Mouse (Mus musculus): ENCODE data around the gene Map1s. TPM values are rescaled to one million over a fixed set of nuclear protein-coding genes. Genes with fewer than 3 reads are reported as not detected.

The Map1s gene
- polyA plus RNA-seq (2012; rRNA removed), result 10.3 and 10.8 TPM in 2 replicates

DNA sequence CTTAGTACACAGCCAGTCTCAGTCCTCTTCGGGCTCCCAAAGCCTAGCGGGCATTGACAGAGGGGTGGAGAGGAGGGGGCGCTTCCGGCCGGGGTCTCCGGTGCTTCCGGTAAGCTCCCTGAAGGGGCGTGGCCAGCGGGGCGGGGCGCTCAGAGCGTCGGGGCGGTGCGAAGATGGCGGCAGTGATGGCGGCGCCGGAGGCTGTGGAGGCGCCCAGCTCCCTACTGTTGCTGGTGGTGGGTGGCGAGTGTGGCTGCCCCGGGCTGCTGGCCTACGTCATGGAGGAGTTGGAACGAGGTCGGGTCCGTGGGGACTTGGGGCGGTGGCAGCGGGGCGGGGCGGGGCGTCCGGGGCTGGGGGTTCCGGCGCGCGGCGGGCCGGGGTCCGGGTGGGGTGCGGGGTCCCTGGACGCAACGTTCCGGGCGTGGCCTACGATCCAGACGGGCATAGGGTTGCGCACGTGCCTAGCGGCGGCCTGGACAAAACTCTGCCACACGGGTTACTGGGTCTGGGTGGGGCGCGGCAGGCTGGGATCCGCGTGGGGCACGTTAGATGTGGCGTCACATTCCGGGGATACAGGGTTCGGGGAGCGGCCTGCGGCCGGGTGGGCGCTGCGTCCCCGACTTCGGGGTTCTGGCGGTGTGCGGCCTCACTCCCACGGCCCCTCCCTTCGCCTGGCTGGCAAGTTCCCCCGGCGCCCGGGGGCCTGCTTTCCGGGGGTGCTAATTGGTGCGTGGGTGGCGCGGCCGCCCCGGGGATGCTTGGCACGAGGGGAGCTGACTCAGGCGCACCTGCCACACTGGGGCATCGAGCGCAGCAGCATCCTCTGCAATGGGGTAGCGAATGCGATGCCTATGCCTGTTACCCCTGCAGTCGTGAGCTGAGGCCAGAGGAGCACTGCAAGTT is at the start of gene Map1s:
TSS of gene Map1s (plus strand) at position 102 of the 906 bp plus-strand sequence.

DNA sequence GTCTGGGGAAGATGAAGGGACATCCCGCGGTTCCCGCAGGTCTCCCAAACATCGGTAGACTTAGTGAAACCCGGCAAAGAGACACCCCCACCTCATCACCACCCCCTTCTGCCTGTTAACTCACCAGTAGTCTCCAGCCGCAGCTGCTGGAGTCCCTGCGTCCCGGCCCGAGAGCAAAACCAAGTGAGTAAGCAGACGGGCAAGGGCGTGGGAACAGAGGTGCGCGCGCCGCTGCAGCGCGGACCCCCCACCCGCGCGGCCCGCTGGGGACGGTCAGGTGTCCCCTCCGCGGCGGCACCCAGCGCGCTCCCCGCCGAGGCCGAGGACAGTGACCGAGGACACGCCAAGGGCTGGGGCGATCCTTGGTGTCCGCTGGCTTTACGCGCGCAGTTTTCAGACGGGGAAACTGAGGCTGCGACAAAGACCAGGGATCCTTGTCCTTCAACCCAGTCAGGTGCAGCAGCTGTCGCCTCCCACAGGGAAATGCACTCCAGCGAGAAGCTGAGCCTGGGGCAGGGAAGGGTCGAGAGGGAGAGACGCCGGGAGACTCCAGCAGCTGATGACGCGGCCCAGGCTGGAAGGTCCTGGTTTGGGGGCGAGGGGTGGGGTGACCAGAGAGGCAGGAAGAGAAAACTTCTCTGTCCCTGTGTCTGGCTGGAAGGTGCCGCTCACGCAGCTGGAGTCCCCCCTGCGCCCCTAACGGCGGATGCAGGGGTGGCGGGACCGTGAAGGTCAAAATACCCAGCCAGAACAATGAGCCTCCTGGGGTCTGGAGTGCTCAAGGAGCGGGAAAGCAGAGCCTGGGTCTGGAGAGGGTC is 42.7 kb upstream of the Map1s start, which contains the start of gene Kcnn1:
TSS of gene Kcnn1 (minus strand) at position 435 of the 818 bp plus-strand sequence.

GRCm38 (mm10) chr8:70873364-70873985 is 32.3 kb upstream of the Map1s start, which contains the start of gene Ccdc124:
TSS of gene Ccdc124 (minus strand) at chr8:70873935.

DNA sequence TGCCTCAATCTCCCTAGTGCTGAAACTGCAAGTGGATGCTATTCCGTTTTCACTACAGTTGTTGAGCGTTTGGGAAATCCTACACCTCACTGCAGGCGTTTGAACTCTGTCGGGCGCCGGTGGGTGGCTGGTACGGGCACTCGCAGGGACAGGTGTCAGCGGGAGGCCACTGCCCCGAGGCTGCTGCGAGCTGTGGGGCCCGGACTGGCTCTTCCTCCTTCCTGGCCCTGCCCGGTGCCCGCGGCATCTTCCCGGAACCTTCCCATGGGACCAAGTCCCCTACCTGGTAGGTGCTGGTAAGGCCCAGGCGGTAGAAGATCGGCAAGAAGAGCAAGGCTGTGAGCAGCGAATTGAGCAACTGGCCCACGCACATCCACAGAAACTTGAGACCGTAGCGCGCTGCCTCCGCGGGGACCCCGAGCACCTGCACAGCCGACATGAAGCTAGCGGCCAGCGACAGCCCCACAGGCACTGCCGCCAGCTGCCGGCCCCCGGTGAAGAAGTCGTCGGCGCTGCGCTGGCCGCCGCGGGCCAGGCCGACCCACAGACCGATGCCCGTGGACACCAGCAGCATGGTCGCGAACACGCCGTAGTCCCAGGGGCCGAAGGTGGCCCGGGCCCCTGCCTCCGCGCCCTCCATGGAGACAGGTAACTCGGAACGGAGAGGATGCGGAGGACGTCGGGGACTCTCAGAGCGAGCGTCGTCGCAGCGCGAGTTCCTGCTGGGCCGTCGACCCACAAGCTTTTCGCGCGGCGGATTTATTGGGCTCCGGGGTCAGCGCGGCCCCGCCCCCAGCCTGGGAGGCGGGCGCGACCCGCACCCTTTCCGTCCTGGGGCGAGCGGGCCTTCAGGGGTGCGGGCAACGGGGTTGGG is 13.5 kb upstream of the Map1s start, which contains the start of gene Slc5a5:
TSS of gene Slc5a5 (minus strand) at position 736 of the 874 bp plus-strand sequence.

DNA sequence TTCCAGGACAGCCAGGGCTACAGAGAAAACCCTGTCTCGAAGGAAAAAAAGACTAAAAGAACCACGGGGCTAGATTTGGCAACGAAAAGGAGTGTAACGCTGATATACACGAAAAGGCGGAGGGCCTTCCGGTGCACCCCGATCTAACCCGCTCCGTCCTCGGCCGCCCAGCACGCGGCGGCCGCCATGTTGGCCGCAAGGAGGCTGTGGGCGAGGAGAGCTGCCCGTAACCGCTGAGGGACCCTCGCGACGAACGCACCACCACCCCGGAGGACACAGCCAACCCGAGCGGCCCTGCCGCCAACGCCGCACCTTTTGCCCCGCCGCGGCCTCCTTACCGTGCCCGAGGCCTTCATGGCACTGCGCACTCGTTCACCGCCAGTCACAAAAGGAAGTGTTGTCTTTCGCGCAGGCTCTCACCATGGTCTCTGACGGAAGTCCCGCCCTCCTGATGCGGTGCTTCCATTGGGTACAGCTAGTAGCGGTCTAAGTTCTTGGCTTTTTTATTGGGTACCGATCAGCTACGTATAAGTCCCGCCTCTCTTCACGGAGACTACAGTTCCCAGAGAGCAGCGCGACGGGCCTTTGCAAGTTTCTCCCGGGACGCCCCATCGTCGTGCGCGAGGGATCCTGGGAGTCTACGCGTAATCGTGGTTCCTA is 8.6 kb upstream of the Map1s start, which contains the start of gene Rpl18a:
TSS of gene Rpl18a (minus strand) at position 392 of the 660 bp plus-strand sequence.

Other genes with a start within 250 kb of the Map1s start
- gene Pgpep1, start 245.5 kb upstream of the Map1s start, polyA plus RNA-seq (2012; rRNA removed), result 7.8 and 8.5 TPM in 2 replicates
- 130 and 135 TPM in 2 replicates for gene Lsm4, start 232.7 kb upstream of the Map1s start, polyA plus RNA-seq (2012; rRNA removed)
- 26.4 and 29.1 TPM in 2 replicates for gene Jund, start 207.0 kb upstream of the Map1s start, polyA plus RNA-seq (2012; rRNA removed)
- not detected in 2 replicates for gene Iqcn, start 202.5 kb upstream of the Map1s start, polyA plus RNA-seq (2012; rRNA removed)
- gene Gm3336, start 187.4 kb upstream of the Map1s start, polyA plus RNA-seq (2012; rRNA removed), result 0.08 TPM in 1 of 2 replicates, not detected in the other
- gene Pde4c, start 182.2 kb upstream of the Map1s start, polyA plus RNA-seq (2012; rRNA removed), result 1.2 and 1.6 TPM in 2 replicates
- 2.3 and 2.5 TPM in 2 replicates for gene Rab3a, start 151.3 kb upstream of the Map1s start, polyA plus RNA-seq (2012; rRNA removed)
- 21.1 and 28.0 TPM in 2 replicates for gene Mpv17l2, start 145.0 kb upstream of the Map1s start, polyA plus RNA-seq (2012; rRNA removed)
- gene Pik3r2, start 129.2 kb upstream of the Map1s start, polyA plus RNA-seq (2012; rRNA removed), result 16.7 and 18.5 TPM in 2 replicates
- gene Mast3, start 100.9 kb upstream of the Map1s start, polyA plus RNA-seq (2012; rRNA removed), result 9.1 and 12.1 TPM in 2 replicates
- gene Il12rb1, start 97.5 kb upstream of the Map1s start, polyA plus RNA-seq (2012; rRNA removed), result 0.10 and 0.17 TPM in 2 replicates
- gene Arrdc2, start 66.2 kb upstream of the Map1s start, polyA plus RNA-seq (2012; rRNA removed), result 32.1 and 35.4 TPM in 2 replicates
- gene Kcnn1, start 42.7 kb upstream of the Map1s start, polyA plus RNA-seq (2012; rRNA removed), result 0.21 and 0.31 TPM in 2 replicates
- gene Ccdc124, start 32.0 kb upstream of the Map1s start, polyA plus RNA-seq (2012; rRNA removed), result 35.9 and 39.9 TPM in 2 replicates
- 0.07 and 0.08 TPM in 2 replicates for gene Slc5a5, start 13.2 kb upstream of the Map1s start, polyA plus RNA-seq (2012; rRNA removed)
- 2,572 and 2,942 TPM in 2 replicates for gene Rpl18a, start 8.5 kb upstream of the Map1s start, polyA plus RNA-seq (2012; rRNA removed)

Measured in liver, embryonic 14 days (tissue).